Mouse (Mus musculus) right cerebral cortex, postnatal 10 days (tissue): ENCODE results near the gene Capn15.

Experiments
- DNase-seq, 2 experiments: peaks; one replicate each; pipeline ENCODE4 v3.0.0; 2021; ENCODE audit warnings: low spot score in 2 of 2

The Capn15 gene

DNA sequence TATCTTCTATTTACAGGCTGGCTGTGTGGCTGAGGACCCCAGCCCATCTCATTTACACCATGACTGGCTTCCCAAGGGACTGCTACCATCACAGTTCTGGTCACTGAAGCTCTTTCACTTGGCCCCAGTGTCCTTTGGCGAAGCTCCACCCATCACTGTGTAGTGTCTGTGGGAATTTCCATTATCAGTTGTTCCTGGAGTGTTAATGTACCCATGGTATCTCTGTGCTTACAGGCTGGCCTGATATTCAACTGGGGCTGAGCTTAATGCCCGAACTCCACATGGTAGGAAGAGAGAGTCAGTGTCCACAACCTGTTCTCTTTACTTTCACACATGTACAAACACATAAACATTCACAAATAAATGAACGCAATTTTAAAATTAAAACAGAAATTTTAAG, 7.9 kb upstream of the Capn15 start:
- no peak for DNase-seq

DNA sequence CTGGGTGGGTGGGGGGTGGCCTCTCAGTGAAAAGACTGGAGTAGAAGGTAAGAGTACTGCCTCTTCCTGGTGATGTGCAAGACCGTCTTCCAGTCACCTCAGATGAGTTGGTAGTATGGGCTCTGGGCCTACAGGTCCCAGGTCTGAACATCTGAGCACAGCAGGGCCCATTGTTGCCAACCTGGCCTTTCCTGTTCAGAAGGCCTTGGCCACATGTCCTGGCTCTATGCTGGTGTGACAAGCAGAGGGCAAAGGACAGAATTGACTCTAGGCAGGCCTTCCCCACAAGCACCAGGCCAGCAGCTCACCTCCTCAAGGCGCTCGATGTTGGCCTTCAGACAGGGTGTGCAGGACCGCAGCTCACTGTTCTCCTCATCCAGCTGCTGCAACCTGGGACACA, 6.7 kb upstream of the Capn15 start:
- no peak for DNase-seq

DNA sequence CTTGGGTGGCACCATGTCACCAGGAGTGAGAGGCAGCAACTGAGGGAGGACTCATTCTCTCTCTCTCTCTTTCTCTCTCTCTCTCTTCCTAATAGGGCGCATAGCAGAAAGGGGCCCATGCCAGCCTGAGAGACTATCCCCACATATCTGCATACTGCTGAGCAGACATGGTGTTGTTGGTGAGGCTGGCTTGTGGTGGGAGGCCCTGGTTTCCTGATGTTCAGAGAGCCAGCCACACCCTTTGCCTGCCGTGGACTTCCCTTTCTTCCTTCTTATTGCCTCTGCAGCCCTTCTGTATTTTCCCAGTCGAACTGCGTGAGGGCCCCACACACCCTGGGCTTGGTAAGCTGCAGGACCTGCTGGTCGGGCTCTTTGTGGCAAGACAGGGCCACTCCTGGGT, 4.7 kb upstream of the Capn15 start:
- DNase-seq, result no peak

DNA sequence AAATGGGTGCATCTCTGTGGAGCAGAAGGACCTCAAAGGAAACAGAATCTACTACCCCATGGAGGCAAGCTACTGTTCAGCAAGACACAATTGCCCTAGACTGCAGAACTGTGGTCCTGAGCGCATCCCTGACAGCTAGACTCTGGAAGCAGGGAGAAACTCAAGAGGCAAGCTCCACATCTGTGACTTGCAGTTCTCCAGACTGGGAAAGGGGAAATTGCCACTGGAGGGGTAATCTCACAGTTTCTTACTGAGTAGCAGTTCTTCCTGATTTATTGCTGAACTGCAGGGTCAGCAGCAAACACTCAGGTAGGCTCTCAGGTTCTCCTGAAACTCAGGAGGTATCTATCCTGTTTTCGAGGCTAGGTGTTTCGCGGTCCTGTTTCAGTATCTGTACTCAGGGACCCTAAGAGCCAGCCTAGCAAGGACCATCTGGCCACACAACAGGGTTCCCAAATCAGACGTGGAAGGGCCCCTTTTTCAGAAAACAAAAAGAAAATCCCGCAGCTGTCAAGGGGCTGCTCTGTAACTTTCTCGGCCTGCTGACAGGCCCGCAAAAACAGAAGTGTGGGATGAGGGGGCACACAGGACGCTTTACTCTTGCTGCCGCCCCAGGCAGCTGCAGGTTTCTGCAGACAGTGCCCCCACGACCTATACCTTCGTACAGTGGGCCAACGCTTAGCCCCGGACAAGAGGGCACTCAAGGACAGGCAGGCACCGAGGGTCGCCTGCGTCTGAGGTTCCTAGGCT, 865 bp downstream of the Capn15 start:
- DNase-seq, result peak in 1 of 2 experiments; percentile 43

DNA sequence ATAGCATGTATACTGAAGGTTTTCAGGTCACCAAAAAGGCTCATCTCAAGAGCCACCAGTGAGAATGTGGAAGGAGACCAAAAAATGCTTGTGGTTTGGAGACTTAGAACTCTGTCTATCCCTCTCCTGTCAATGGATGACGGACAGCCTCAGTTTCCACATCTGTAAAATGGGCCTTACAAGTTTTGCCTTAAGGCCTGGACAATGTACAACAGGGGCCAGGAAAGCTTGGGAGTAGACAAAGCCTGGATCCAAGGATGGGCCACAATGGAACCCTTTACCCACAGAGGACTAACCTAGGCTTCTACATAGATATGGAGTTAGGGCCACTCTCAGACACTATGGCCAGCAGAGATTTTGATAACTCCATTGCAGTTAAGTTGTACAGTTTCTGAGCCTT, 1.5 kb downstream of the Capn15 start:
- no peak for DNase-seq

DNA sequence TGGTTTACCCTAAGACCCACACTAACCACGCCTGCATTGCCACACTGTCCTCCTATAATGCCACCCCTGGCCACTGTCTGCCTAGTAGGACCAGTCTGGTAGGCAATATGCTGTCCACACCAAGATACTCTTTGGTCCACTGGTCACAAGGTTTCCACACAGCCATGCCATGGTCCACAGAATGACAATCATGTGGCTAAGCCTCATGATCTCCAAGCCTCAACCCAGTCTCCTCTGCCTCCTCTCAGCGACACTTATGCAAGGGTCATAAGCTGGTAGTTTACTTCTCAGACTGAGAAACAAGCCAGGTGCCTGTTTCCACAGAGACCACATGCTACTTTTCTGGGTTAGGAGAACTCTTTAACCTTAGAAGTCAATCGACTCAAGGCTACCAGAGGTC, 2.7 kb downstream of the Capn15 start:
- DNase-seq, result no peak

DNA sequence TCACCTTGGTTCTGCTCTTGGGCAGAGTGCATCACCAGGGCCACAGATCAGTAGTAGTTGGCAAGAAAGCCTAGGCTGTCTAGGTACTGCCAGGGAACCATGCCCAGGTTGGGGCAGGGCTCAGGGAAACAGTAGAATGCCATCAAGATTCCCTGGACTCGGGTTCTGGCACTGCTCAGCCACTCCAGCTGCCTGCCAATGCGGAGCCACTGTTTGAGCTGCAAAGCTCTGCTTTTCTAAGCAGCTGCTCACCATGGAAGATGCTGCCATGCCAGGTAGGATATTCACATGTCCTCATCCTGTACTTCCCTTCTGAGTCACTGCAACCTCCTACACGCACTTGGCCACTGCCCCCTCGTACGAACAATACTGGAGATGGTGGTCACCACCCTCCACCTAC, 4.7 kb downstream of the Capn15 start:
- DNase-seq, result no peak

DNA sequence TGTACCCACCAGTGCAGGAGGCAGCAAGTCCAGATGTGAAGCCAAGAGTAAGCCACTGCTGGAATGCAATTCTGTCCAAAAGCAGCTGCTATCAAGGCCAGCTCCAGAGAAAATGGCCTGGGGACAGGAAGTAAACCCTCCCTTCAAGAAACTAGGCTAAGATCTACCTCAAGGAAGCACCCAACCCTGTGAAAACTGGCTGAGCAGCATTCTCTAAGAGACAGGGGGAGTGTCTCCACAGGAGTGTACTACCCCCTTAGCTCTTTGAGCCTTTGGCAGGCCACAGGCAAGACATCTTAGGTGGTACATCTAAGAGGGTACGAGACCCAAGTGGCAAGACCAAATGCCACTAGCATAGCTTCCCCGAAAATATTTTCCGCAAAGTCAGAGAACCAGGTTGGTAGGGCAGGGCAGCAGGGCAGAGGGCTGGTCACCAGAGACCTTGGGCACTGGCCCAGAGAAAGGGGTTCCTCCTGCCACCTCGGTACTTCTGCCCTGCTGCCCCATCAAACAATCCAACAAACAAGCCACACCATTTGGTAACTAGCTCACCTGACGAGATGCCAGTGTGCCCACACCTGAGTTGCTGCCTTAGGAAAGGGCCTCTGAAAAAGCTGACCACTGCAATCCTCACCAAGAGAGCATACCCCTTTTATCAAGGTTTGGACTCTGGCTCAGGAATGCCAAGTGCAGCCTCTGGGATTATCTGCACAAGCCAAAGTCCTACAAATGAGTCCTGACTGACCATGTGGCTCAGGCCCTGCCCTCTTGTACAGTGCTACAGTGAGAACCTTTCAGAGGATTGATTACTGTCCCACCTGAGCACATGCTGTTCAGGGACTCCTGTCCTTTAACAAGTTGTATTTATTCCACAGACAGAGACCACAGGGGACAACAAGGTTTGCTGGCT, 5.5 kb downstream of the Capn15 start:
- no peak for DNase-seq

DNA sequence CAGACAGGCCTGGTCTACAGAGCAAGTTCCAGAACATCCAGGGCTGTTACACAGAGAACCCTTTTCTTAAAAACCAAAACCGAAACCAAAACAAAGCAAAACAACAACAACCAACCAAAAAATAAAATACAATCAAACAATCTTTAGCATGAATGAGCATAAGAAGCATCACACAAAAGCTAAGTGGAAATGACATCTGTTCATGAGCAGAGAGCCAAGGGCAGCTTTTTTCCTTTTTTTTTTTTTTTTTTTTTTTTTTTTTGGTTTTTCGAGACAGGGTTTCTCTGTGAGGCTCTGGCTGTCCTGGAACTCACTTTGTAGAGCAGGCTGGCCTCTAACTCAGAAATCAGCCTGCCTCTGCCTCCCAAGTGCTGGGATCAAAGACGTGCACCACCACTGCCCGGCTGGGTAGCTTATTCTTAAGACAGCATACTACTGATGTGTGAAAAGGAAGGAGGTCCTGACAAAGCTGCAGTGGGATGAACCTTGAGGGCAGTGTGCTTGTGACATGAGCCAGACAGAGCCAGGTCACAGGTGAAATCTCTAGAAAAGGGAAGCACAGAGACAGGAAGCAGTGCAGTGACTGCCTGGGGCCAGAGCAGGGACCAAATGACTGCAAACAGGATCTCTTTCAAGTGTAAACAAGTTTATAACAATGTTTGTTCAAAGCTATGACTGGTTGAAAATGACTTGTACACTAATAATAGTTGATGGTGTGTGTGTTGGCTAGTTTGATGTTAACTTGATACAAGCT, 14.5 kb downstream of the Capn15 start:
- no peak for DNase-seq

DNA sequence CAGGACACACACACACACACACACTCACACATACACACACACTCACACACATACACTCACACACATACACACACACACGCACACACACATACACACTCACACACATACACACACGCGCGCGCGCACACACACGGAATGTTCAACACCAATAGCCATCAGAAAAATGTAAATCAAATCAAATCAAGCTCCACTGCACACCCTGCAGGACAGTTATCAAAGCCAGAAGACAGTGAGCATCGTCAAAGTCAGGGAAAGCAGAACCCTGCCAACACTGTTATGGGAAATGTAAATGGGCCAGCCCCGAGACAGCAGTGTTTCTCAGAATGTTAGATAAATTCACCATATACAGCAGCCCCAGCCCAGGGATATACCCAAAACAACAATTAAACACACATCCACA, 15.1 kb downstream of the Capn15 start:
- no peak for DNase-seq

DNA sequence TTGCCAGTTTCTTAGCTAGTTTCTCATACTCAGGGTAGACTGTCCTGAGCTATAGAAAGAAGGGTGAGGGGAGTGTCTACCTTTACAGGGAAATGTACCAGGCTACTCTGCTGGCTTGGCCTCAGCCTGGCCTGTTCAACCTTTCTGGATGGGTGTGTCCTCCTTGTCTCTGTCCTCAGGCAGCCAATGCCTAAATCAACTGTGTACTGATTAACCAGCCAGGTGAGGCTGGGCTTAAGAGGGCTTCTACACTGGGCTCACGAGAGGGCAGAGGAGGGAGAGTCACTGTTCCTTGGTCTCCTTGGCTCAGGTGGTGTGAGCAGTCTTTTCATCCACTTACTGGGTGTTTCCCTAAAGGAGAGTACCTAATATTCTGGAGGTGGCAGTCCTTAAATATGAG, 17.4 kb downstream of the Capn15 start:
- DNase-seq, result no peak

DNA sequence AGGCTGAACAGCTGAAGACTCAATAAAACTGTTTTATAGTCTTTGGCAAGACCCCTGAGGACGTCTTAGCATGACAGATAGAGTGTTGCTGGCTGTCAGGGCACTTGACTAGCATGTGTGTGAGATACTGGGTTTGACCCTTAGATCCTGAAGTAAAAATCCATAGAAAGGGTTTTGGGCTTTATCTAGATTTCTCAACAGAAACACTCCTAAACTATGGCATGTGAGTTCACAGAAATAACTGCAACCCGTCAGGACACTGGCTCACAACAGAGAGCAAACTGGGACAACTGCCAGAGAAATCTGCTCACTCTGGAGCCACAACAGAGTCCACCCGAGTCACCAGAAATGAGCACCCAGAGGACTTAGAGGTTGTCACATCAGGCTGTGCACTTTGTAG, 17.9 kb downstream of the Capn15 start:
- DNase-seq, result no peak

DNA sequence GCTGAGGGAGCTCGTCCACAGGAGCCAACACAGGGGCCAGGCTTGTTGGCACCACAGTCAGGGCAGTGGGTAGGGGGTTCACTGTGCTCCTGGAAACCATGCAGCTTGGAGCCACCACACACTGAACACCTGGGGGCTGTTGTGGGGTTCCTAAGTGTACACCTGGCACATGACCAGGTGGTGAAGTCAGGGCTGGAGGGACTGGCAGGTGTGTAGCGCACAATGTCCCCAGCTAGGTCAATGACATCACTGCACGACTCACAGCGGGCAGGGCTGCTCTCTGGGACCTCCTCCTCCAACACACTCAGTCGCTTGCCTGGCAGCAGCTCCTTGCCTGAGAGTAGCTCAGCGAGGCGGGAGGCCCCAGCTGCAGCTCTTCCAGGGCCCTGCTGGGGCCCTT, 21.3 kb downstream of the Capn15 start:
- no peak for DNase-seq

DNA sequence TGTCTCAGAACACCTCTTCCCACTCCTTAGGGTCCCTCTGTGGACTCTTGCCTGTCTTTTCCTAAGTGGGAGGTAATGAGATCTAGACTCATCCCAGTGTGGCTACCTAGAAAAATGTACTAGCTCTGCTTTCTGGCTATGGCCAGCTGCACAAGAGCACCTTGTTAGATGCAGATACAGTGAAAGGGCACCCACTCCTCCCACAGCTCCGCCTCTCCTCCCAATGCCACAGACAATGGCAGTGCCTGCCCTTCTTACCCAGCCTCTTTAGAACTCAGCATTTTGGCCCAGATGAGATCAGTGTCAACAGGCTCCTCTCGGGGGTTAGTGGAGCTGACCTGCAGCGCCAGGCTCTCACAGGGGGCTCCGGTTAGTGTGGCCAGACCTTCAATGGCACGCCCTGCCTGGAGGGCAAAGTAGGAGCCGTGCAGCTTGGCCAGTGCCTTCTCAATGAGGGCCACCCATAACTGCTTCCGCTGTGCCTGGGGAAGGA, 23.1 kb downstream of the Capn15 start:
- no peak for DNase-seq

DNA sequence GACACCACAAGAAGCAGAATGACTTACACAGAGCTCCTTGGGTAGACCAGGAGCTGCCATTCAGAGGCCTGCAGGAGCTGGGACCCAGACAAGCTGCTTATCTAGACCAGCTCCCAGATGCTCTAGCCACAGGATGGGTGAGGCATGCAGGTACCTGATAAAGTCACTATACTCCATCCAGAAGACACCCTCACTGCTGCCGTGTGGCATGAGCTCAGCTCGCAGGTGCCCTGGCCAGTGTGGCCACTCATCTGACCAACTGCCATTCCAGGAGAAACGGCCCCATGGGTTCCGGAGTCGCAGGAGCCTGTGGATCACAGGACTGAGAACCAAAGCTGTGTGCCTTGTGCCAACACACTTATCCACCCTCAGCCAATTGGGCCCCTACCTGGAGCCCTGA, 24.0 kb downstream of the Capn15 start:
- DNase-seq, result no peak

DNA sequence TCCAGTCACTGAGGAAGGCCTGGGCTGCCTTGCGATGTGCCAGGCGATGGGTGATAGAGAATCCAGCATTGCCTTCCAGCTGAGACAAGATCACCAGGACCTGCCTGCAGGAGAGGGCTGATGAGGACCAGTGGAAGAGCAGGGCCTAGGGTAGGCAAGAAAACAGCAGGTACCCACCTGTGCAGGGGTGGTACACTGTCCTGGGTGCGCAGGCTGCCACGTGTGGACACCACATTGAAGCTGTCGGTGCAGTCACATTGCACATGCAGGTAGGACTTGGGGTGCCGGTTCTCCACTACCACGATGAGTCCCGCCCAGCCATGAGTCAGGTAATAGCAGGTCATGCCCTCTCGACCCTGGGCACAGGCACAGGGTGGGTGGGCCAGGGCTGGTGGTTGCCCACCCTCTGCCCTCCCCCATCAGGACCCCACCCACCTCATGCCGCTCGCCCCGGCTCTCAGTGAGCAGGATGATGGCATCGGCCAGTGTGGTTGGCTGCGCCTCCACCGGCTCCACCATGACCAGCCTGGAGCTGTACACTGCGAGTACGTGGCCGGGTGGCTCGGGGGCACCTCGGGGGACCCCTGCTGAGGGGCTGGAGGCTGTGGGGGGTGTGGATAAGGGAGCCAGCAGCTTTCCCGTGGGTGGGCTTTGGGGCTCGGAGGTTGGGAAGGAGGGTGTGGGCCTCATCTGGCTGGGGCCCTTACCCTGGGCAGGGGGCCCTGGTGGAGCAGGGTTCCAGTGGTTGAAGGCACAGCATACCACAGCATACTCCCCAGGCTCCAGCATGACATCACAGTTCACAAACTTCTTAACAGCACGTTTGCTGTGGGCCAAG, 25.7 kb downstream of the Capn15 start:
- DNase-seq, result no peak

DNA sequence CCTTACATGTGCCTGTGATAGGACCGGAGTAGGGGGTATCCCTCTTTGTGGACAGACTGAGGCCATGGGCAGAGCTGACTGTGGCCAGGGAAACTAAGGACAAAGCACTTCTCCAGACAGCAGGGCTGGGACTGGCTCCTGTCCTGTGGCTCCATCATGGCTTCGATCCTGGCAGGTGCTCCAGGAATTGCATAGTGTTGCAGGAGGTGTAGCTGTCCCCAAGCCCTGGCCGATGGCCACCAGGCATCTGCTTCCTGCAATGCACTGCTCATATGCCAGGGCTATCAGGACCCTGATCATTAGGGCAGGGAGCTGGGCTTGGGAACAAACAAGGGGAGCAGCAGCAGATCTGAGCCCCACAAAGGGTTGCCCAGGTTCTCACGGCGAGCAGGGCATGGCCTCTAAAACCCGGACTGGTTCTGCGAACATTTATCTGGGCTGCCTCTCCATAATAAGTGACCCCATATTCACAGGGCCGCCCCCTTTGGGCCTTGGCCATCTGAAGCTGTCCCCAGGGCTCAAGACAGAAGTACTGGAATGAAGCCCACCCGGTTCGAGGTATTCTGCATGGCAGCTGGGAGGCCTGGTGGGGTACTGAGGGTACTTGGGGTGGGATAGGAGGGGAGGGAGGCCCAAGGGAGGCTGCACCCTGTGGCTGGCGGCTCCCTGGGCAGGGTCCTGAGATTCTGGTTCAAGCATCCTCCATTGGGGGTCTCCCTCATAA, 26.7 kb downstream of the Capn15 start:
- no peak for DNase-seq

DNA sequence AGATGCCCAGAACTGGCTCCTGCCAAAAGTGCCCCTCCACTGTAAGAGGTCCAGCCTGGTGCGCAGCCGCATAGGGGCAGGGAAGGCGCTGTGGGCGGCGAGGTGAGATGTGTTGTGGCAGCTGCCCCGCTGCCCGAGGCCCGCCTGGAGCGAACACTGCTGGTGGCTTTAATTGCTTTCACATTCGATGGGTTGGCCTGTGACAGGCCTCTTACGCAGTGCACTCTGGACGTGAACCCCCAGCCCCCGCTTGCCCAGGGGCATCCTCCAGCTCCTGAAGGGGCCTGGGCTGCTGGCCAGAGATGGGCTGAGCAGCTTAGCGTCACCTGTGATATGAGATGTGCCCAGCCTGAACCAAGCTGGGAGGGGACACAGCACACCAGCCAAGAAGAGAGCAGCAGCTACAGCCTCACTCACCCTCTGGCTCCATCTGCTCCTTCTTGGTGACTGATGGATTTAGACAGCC, 28.0 kb downstream of the Capn15 start:
- no peak for DNase-seq

DNA sequence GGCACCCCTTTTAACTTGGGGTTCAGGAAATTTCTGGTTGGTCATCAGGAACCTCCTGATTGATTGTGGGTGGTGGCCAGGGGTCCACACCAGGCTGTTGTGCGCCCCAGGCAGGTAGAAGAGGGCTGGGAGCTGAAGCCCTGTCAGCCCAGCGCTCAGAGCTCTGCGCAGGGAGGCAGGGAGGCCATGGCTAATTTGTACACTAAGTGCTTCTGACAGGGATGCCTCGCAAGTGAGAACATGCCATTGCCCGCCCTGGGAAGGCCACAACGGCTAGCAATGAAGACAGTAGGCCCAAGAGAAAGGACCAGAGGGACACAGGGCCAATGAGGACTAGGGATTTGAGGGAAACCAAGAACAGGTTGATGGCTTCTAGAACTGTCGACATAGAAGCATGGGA, 29.0 kb downstream of the Capn15 start:
- DNase-seq, result no peak

DNA sequence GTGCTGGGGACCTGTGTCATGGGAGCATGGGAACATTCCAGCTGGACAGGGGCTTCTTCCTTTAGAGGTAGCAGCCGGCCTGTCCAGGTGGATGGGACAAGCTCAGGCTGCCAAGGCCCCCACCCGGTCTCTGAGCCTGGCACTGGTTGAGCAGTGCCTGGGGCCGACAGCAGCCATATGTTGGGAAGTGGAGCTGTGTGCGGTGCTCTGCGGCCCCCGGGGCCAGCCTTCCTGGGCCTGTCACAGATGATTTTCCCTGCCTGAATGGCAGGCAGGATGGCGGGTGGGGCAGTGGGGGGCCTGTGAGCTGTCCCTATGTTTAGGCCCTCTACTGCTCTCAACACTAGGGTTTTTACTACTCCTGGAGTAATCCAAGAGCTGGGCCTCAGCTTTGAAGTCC, 29.4 kb downstream of the Capn15 start:
- DNase-seq, result no peak

DNA sequence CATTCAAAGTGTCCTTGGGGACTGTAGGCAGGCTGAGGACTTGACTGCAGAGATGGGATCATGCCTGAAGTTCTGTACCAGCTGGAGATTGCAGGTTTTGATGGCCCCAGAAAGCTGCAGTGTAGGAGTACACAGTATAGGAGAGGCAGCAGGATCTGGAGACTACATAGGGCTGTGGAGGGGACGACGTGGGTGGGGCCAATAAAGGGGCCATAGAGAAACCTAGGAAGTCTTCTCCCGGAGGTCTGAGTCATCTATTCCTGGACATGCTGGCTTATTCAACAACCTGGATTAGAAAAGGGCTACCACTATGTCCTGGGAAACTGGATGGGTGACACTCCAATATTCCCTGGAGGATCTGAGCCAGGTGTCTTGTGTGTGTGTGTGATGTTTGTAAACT, 29.9 kb downstream of the Capn15 start:
- no peak for DNase-seq
